Mouse (Mus musculus) embryonic stem cell, embryonic (primary cell): ENCODE results near the gene Aurkaip1.

Source experiments
- CTCF ChIA-PET, 4 experiments: fragments of 300-600 bp in 2 of 4; fragments of 350-600 bp in 2 of 4; sonication (Branson Sonifier 250); formaldehyde crosslinking; loops; one replicate each; lab custom pipeline; 2022; ENCODE audit warnings: inconsistent platforms in 2 of 4; lab: Charles Lee
- POLR2A ChIA-PET, 4 experiments: fragments of 300-600 bp in 2 of 4; fragments of 350-600 bp in 2 of 4; sonication (Branson Sonifier 250); formaldehyde crosslinking; loops; one replicate each; lab custom pipeline; 2022; ENCODE audit warnings: antibody characterized with exemption in 4 of 4, inconsistent platforms in 1 of 4; lab: Charles Lee

Gene Aurkaip1

DNA sequence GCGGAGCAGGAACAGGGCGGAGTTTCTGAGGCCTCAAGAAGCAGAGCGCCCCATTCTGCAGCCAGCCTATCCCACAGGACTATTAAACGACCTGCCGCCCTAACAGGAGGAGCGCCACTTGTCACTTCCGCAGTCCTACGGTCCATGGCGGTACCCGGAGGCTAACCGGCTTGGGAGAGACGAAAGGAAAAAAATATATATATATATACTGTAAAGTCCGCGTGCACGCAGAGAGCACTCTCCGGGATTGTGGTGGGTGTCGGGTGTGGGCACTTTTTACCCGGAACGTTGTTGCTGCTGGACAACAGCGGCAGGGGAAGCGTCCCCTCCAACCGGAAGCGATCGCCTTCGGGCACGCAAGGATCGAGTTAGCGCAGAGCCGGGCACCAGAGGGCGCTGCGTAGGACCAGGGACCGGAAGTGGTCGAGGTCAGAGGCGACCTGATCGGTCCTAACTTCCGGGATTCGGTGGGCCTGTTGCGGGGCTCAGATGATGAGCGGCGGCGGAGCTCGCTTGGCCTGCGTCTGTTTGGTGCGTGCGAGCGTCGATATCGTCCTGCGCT, at the start of gene Aurkaip1:
Gene Aurkaip1, plus strand, starts transcription at position 68 of the 562 bp plus-strand sequence.
- ChIA-PET CTCF (interaction anchor here in 3 of 4 experiments (0.6 to 1.8 kb wide), 6 partner anchors 10 to 318 kb away, joined by 3 to 8 read pairs (median 4); partner anchors contain the start of gene Mrpl20 (in 1 of the 3)), POLR2A (interaction anchor here in 3 of 4 experiments (0.6 to 12.6 kb wide), 21 partner anchors 9 to 373 kb away, joined by 3 to 236 read pairs (median 4); partner anchors contain the start of genes Ccnl2 (in 2 of the 3), Mrpl20 (in 2 of the 3), 9430015G10Rik (in 1 of the 3) and Acap3 (in 1 of the 3))

DNA sequence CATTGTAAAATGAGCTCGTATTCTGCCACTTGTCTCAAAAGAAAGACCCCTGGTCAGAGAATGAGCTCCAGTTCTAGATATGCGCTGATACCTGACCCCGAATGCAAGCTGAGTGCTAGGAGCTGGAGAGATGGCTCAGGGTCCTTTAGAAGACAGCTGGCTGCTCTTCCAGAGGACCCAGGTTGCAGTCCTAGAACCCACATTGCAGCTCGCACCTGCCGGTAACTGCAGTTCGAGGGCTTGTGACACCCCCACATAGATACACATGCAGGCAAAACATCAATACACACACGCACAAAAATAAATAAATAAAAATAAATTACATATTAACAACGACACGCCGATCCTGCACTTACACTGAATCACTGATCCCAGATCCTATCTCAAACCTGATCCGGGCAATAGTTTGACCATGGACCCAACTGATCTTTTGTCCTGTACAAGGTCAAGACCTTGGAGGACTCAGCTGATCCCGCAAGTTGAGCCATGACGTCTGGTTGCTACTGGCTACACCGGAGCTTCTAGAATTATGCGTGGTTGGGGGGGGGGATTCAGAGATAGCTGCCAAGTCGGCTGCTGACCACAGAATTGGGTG, 47.5 kb upstream of the Aurkaip1 start:
- ChIA-PET POLR2A (interaction anchor here in 3 of 4 experiments (0.6 to 3.1 kb wide), 19 partner anchors 8 to 187 kb away, joined by 3 to 16 read pairs (median 4); partner anchors contain the start of genes Atad3a (in 2 of the 3), Vwa1 (in 2 of the 3), Aurkaip1 (in 1 of the 3) and Dvl1 (in 1 of the 3)), CTCF (interaction anchor here in 3 of 4 experiments (0.6 to 2.0 kb wide), 11 partner anchors 9 to 683 kb away, joined by 3 to 13 read pairs (median 4); partner anchors contain the start of gene Vwa1 (in 1 of the 3))

DNA sequence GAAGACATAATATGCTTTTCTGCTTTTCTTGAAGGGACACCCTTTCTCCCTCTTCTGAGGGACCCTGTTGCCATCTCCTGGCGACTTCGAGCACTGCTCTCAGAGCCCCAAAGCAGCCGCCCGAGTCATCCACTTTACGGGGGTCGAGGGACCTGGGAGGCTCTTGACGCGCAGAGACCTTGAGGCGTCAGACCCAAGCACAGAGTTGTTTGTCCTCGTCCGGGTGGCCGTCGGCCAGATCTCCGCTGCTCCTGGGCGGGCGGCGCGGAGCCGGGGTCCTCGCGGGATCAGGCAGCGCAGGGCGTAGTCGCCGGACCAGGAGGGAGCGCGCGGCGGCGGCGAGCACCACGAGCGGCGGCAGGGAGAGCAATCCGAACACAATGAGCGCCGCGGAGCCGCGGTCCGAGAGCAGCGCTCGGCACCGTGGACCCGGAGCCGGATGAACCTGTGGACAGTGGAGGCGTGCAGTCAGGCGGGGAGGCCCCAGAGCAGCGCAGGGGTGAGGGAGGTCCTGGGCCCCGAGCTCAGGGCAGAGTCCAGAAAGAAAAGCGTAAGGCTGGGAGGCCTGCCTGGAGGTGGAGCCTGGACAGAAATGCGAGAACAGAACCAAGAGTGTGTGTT, 46.9 kb upstream of the Aurkaip1 start:
- CTCF ChIA-PET = interaction anchor here in 3 of 4 experiments (0.6 to 2.0 kb wide), 14 partner anchors 9 to 683 kb away, joined by 3 to 13 read pairs (median 4); partner anchors contain the start of gene Vwa1 (in 2 of the 3)

DNA sequence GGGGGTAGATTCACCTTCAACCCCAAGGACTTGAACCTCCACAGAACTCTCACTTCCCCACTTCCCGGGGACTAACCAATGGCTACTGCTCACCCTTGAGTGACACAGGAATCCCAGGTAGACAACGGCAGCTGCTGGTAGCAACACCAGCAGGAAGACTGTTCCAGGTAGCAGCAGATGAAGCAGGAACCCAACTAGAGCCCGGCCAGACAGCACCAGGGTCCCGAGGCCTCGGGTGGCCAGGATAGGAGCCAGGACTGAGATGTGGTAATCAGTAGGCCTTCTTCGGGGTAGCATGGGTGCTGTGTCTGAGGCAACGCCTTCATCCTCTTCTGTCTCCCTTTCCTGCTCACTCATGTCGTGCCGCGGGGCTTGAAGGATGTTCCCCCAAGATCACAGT, 45.8 kb upstream of the Aurkaip1 start:
- ChIA-PET POLR2A (interaction anchor here in 3 of 4 experiments (0.7 to 3.1 kb wide), 17 partner anchors 9 to 117 kb away, joined by 3 to 16 read pairs (median 4); partner anchors contain the start of genes Vwa1 (in 2 of the 3), Aurkaip1 (in 1 of the 3), Mib2 (in 1 of the 3) and Mrpl20 (in 1 of the 3)), CTCF (interaction anchor here in 2 of 4 experiments (1.0 to 1.2 kb wide), 3 partner anchors 8 to 10 kb away, joined by 3 to 7 read pairs (median 4); partner anchors contain the start of gene Vwa1 (in 1 of the 2))

More for the DNA sequence above, 46.9 kb upstream of the Aurkaip1 start:
- POLR2A ChIA-PET = interaction anchor here in 3 of 4 experiments (0.6 to 3.1 kb wide), 29 partner anchors 7 to 188 kb away, joined by 3 to 16 read pairs (median 4); partner anchors contain the start of genes Atad3a (in 2 of the 3), Mrpl20 (in 2 of the 3), Vwa1 (in 2 of the 3) and Aurkaip1 (in 1 of the 3)

DNA sequence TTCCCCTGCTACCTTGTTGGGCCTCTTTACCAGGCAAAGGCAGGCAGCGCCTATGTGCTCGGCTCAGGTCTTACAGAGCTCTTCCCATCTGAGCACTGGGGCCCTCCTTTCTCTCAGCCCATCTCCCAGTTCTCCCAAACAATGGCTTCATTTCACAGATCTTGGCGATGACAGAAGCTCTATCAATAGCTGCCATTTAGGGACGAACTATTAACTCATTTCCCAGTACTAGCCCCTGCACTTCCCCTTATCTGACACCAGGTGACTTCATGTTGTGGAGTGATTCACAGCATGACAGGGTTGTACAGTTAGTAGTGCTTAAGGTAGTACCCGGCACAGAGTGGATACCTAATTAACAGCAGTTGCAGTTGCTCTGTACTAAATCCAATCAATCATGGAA, 45.3 kb upstream of the Aurkaip1 start, which contains the start of gene Tmem88b:
Gene Tmem88b, minus strand, starts transcription at position 56 of the 400 bp plus-strand sequence.
- CTCF ChIA-PET = interaction anchor here in 2 of 4 experiments (0.6 to 1.1 kb wide), 2 partner anchors 9 to 213 kb away, joined by 3 read pairs; no protein-coding TSS in a partner anchor
- POLR2A ChIA-PET = interaction anchor here in 2 of 4 experiments (1.5 to 3.1 kb wide), 5 partner anchors 8 to 64 kb away, joined by 4 to 15 read pairs (median 6); partner anchors contain the start of genes Mrpl20 (in 1 of the 2) and Vwa1 (in 1 of the 2)

DNA sequence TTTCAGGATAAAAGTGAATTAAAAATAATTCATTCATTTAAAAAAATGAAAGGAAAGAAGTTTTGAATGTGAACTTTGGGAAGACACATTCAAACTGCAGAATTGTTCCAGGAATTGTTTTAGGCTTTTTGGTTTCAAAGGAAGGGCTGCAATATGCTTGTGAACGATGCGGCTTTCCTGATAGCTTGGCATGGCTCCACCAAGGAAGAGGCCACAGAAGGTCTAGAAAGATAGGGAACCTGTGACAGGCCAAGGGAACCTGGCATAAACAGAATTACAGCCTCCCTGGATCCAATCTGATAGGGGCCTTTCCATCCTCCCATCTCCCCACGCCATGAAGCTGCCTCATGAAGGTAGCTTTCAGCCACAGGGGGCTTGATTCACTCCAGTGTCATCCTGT, 42.8 kb upstream of the Aurkaip1 start:
- CTCF ChIA-PET = interaction anchor here in 1 of 4 experiments (0.6 kb wide), 1 partner anchor 17 kb away, joined by 3 read pairs; no protein-coding TSS in a partner anchor
- POLR2A ChIA-PET = interaction anchor here in 1 of 4 experiments (1.4 kb wide), 1 partner anchor 25 kb away, joined by 3 read pairs; the partner anchor contains the start of gene Ccnl2

DNA sequence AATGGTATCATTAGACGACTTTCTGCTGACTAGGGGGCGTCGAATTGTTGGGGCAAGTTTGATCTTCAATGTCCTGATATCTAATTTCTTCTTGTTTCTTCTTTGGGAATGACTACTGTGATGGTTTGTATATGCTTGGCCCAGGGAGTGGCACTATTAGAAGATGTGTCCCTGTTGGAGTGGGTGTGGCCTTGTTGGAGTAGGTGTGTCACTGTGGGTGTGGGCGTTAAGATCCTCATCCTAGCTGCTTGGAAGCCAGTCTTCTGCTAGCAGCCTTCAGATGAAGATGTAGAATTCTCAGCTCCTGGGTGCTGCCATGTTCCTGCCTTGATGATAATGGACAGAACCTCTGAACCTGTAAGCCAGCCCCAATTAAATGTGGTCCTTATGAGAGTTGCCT, 42.2 kb upstream of the Aurkaip1 start:
- POLR2A ChIA-PET = interaction anchor here in 1 of 4 experiments (1.4 kb wide), 1 partner anchor 24 kb away, joined by 3 read pairs; the partner anchor contains the start of gene Ccnl2
- CTCF ChIA-PET = interaction anchor here in 1 of 4 experiments (0.6 kb wide), 1 partner anchor 18 kb away, joined by 3 read pairs; no protein-coding TSS in a partner anchor

DNA sequence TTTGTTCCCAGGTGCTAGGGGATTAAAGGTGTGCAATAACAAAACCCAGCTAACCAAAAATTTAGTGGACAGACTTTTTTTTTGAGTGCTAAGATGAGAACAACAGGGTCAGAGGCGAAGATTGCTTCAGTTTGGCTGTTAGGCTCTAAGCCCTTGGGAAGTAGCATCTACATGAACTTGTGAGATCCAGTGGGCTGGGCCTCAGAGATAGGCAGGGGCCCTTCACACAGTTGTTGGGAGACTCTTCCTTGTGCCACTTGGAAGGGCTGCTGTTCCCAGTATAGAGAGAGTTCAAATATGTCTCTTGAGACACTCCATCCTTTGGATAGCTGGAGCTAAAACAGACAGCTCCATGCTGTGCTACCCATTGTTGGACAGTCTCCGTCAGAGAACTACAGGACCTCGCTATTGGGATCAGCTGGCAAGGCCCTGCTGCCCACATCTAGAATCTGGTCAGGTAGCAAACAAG, 41.0 kb upstream of the Aurkaip1 start, which contains the start of gene Ankrd65:
Gene Ankrd65, plus strand, starts transcription at position 419 of the 469 bp plus-strand sequence.
- ChIA-PET CTCF (no interaction called here), POLR2A (interaction anchor here in 3 of 4 experiments (0.7 to 1.2 kb wide), 4 partner anchors 10 to 30 kb away, joined by 3 read pairs; partner anchors contain the start of gene Atad3a (in 1 of the 3))

DNA sequence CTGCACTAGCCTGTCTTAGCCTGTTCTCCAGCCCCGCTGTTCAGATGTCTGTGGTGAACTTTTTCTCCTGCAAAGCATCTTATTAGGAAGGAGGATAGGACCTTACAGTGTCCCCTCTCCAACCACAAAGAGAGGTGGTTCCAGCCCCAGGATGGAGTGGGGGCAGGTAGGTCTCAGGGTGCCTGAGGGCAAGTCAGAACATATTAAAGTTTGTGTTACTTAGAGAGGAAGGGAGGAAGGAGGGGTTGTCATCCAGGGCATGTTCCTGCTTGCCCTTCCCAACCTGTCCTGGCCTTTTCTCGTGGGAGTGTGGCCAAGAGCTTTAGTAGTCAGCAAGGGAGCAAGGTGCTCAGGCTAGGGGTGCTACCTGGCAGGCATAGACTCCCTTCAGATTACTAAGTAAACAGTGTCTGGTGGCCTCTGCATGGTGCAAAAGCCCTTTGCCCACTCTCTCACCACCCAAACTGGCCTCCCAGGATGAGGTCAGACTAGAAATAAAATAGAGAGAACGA, 40.4 kb upstream of the Aurkaip1 start:
- CTCF ChIA-PET = interaction anchor here in 1 of 4 experiments (0.7 kb wide), 1 partner anchor 43 kb away, joined by 3 read pairs; no protein-coding TSS in a partner anchor
- POLR2A ChIA-PET = interaction anchor here in 3 of 4 experiments (0.9 to 2.1 kb wide), 9 partner anchors 7 to 94 kb away, joined by 3 to 10 read pairs (median 4); partner anchors contain the start of genes Atad3a (in 2 of the 3), Mrpl20 (in 1 of the 3) and Vwa1 (in 1 of the 3)

DNA sequence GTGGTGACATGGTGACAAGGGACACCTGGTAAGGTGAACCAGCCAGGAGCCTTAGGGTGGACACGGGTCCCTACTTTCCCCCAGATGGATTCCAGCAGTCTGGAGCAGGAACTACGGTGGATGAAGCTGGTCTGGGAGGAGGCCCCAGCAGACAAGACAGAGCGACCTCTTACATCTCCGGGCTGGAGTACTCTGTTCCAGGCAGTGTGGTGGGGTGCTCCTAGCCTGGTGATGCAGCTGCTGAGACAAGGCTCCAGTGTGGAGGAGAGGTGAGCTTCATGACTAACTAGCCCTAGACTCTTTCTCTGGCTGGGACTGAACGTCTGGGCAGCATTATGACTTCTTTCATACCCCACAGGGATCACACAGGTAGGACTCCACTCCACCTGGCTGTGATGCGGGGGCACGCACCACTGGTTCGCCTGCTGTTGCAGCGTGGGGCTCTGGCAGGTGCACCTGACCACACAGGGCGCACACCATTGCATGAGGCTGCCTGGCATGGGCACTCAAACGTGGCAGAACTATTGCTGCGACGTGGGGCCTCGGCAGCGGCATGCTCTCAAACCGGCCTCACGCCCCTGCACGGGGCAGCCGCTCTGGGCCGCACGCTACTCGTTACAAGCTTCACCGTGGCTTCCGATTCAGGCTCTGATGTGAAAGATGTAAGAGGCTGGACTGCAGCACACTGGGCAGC, 39.7 kb upstream of the Aurkaip1 start:
- ChIA-PET CTCF (interaction anchor here in 3 of 4 experiments (0.7 to 3.1 kb wide), 4 partner anchors 11 to 43 kb away, joined by 3 to 12 read pairs (median 6); partner anchors contain the start of gene Mrpl20 (in 2 of the 3)), POLR2A (interaction anchor here (0.6 to 2.1 kb wide), 15 partner anchors 8 to 95 kb away, joined by 3 to 10 read pairs (median 4); partner anchors contain the start of genes Atad3a (in 2 of the 4), Ccnl2 (in 2 of the 4), Mrpl20 (in 1 of the 4) and Vwa1 (in 1 of the 4))

DNA sequence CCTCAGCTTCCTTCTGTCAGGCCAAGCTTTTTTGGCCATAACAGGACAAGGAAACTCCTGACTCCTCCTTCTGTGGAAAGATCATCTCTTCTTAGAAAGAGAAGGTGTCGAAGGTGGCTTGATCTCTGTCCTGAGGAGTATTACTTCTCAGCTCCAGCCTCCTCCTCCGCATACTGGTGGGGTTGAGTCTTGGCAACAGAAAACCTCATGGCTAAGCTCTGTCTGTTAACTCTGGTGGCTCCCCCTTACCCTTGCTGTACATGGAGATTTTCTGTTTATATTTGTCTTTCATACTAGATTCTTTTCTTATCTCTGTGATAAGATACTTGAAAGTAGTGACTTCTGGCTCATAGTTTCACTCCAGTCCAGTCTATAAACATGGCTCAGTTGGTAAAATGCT, 37.3 kb upstream of the Aurkaip1 start:
- ChIA-PET POLR2A (interaction anchor here in 2 of 4 experiments (0.6 to 2.0 kb wide), 6 partner anchors 9 to 33 kb away, joined by 3 to 6 read pairs (median 4); partner anchors contain the start of genes Atad3a (in 1 of the 2), Ccnl2 (in 1 of the 2), Mrpl20 (in 1 of the 2) and Tmem88b (in 1 of the 2)), CTCF (interaction anchor here in 3 of 4 experiments (0.5 to 3.1 kb wide), 5 partner anchors 9 to 250 kb away, joined by 3 to 12 read pairs (median 4); partner anchors contain the start of genes Mrpl20 (in 2 of the 3) and Vwa1 (in 1 of the 3))

DNA sequence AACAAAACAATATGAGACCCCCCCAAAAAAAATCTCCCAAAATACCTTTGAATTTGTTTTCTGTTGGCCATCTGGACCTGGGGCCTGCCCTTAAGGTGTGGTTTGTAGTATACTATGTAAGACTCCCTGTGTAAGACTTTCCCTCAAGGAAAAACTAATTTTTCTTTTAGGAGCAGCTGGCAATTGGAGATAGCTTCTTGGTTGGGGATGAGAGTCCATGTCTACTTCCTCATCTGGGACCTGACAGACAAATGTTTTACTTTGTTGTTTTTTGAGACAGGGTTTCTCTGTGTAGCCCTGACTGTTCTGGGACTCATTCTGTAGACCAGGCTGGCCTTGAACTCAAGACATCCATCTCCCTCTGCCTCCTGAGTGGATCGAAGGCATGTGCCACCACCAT, 29.0 kb upstream of the Aurkaip1 start:
- CTCF ChIA-PET = interaction anchor here in 2 of 4 experiments (0.6 to 2.8 kb wide), 7 partner anchors 9 to 930 kb away, joined by 3 to 12 read pairs (median 3); no protein-coding TSS in a partner anchor
- POLR2A ChIA-PET = interaction anchor here (0.6 to 17.8 kb wide), 19 partner anchors 10 to 372 kb away, joined by 3 to 236 read pairs (median 5); partner anchors contain the start of genes Ccnl2 (in 2 of the 4), Aurkaip1 (in 1 of the 4), Mib2 (in 1 of the 4) and Tmem88b (in 1 of the 4)

DNA sequence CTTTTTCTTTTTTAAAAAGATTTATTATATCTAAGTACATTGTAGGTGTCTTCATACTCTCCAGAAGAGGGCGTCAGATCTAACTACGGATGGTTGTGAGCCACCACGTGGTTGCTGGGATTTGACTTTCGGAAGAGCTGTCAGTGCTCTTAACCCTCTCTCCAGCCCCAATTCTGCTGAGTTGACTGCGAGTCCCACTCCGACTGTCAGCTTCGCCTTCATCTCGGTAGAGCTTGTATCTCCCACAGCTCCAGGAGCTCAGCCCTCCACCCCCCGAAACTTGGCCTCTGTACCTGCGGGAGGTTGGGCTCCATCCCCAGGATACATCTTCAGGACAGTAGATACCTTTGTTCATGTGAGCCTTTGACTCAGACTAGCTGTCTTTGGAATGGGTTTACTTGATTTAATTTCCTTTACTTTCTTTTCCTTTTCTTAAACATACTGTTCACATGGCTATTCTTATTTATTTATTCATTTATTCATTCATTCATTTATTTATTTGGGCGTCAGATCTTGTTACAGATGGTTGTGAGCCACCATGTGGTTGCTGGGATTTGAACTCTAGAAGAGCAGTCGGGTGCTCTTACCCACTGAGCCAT, 28.2 kb upstream of the Aurkaip1 start, which contains the start of gene Mrpl20:
Gene Mrpl20, plus strand, starts transcription at position 138 of the 599 bp plus-strand sequence.
- ChIA-PET POLR2A (interaction anchor here in 3 of 4 experiments (0.6 to 17.8 kb wide), 22 partner anchors 9 to 296 kb away, joined by 3 to 236 read pairs (median 4); partner anchors contain the start of genes Ccnl2 (in 3 of the 3), Mib2 (in 2 of the 3), Aurkaip1 (in 1 of the 3) and Tmem88b (in 1 of the 3)), CTCF (interaction anchor here (0.6 to 2.8 kb wide), 12 partner anchors 9 to 433 kb away, joined by 3 to 12 read pairs (median 3); partner anchors contain the start of genes Atad3a (in 1 of the 4) and Ccnl2 (in 1 of the 4))

DNA sequence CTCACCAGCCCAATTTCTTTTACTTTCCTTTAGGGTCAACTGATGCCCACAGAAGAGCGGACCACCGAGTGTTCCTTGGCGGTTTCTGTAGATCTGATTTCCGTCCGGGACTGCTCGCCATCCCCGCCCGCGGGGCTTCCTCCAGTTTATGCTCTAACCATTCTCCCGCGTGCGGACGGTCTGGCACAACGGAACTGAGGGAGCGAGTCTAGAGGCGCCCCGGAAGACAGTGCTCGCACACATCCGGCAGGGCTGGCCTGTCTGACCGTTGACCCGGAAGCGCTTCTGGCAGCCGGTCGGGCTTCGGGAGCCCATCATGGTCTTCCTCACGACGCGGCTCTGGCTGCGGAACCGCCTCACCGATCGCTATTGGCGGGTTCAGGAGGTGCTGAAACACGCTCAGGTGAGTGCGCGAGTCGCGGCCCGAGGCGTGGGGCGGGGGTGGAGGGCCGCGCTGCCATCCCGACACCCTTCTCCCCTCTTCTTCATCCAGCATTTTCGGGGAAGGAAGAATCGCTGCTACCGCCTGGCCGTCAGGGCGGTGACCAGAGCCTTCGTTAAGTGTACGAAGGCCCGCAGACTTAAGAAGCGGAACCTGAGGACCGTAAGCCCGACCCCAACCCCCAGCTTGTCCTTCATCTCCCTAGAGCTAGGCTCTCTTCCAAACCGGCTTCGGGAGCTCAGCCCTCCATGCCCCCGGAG, 27.6 kb upstream of the Aurkaip1 start:
- CTCF ChIA-PET = interaction anchor here in 3 of 4 experiments (0.6 to 2.8 kb wide), 12 partner anchors 9 to 101 kb away, joined by 3 to 12 read pairs (median 4); partner anchors contain the start of genes Atad3a (in 1 of the 3) and Ccnl2 (in 1 of the 3)
- POLR2A ChIA-PET = interaction anchor here (0.6 to 17.8 kb wide), 26 partner anchors 9 to 165 kb away, joined by 3 to 236 read pairs (median 4); partner anchors contain the start of genes Ccnl2 (in 3 of the 4), Mib2 (in 3 of the 4), Aurkaip1 (in 1 of the 4) and Mxra8 (in 1 of the 4)
